Mouse (Mus musculus) retina, postnatal 1 day (tissue): Measurements from ENCODE around the gene Crlf1.
A peak's percentile ranks its signal among the peaks of the same experiment; 100 is the strongest.
"Not testable (repeated sequence)": the region's sequence is repeated elsewhere in the genome, so short reads cannot be mapped to it uniquely, and the experiment has no call there.

ENCODE experiments used
- DNase-seq: peaks from one replicate; pipeline ENCODE4 v3.0.0-alpha.2; 2012

The Crlf1 gene

DNA sequence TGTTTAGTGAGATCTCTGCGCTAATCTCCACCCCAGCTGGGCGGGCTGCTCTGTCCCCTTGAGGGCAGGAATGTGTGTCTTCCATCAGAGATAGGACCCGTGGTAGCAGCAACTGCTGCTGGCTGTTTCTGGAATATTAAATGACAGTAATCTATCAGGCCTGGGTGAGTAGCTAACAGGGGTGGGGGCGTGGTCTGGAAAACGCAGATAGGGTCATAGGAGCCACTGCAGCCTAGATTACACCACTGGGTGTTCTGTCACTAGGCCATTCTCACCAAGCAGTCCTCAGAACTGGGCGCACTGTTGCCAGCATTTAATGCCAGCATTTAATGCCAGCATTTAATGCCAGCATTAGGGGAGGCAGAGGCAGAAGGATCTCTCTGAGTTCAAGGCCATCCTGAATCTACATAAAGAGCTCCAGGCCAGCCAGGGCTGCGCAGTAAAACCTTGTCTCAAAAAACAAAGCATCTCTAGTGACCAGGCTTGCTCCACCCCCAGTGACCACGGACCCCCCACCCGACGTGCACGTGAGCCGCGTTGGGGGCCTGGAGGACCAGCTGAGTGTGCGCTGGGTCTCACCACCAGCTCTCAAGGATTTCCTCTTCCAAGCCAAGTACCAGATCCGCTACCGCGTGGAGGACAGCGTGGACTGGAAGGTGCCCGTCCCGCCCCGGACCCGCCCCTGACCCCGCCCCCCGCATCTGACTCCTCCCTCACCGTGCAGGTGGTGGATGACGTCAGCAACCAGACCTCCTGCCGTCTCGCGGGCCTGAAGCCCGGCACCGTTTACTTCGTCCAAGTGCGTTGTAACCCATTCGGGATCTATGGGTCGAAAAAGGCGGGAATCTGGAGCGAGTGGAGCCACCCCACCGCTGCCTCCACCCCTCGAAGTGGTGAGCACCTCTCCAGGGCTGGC lies 7.7 kb downstream of the Crlf1 start:
- peak; percentile 40 for DNase-seq

- no peak for DNase-seq
These were observed 9.0 kb downstream of the Crlf1 start for GRCm38 (mm10) chr8:70501820-70502529.

DNA sequence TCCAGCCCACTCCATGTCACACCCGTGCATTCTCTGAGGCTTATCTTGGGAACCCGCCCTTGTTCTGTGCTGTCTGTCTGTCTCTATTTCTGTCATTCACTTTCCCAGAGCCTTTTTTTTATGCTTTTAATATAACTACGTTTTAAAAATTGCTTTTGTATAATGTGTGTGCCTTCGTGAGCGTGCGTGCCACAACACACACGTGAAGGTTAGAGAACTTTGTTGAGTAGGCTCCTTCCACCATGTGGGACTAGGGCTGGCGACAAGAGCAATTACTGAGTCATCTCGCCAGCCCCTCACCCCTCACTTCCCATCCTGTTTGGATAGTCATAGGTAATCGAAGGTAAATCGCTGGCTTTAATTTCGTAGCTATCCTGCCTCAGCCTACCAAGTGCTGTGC lies 9.6 kb downstream of the Crlf1 start:
- DNase-seq: no peak

DNA sequence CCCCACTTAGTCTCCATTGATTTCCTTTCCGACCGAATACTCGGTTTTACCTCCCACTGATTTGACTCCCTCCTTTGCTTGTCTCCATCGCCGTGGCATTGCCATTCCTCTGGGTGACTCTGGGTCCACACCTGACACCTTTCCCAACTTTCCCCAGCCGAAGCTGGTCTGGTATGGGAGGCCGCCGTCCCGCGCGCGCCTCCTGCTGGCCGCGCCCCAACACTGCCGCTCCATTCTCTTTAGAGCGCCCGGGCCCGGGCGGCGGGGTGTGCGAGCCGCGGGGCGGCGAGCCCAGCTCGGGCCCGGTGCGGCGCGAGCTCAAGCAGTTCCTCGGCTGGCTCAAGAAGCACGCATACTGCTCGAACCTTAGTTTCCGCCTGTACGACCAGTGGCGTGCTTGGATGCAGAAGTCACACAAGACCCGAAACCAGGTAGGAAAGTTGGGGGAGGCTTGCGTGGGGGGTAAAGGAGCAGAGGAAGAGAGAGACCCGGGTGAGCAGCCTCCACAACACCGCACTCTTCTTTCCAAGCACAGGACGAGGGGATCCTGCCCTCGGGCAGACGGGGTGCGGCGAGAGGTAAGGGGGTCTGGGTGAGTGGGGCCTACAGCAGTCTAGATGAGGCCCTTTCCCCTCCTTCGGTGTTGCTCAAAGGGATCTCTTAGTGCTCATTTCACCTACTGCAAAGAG lies 10.2 kb downstream of the Crlf1 start:
- DNase-seq: peak; percentile 77

GRCm38 (mm10) chr8:70504291-70504716 lies 11.3 kb downstream of the Crlf1 start:
- no peak for DNase-seq

DNA sequence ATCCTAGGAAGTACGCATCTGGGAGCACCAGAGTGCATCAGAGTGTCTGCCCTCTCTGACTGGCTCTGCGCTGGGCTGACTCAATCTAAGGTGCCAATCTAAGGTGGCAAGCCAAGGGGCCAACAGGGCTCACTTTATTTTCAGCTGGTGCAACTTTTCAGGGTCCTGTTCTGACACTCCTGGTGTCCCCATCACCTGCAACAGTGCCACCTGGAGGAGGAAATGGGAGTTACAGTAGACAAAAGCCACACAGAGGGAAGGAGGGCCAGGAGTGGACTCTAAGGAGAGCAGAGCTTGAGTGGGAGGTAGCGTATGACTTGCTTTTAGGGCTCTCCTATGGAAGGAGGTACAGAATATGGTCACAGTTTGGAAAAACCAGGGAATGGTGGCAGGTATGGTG lies 11.9 kb downstream of the Crlf1 start:
- peak; percentile 88 for DNase-seq

DNA sequence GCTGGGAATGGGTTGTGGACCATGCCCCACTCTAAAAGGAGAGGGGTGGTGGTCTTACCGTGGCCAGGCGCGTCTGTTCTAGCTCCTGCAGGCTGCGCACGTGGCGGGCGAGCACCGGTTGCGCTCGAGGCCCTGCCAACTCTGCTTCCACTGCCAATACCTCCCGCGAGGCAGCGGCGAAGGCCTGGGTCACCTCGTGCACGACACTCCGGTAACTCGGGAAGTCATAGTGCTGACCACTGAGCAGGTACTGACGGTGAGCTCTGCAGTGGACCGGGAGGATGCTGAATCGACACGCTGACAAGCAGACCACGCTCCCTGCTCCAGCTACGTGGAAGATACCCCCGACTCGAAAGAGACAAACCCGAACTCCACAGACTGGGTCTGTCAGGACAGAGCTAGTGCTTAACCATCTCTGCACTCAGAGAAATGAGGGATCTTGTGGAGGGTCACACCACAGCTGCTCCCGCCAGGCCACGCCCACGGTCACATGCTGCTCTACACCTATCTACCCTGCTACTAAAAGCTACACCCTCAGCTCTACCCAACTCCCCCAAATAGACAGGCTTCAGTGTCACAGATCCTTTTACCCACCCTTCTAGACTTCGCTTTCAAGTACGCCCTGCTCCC lies 12.9 kb downstream of the Crlf1 start:
- no peak for DNase-seq

GRCm38 (mm10) chr8:70506328-70507026 lies 13.5 kb downstream of the Crlf1 start, which contains the start of gene Rex1bd:
Gene Rex1bd, minus strand, starts transcription at chr8:70506752.
- DNase-seq: peak; percentile 97

DNA sequence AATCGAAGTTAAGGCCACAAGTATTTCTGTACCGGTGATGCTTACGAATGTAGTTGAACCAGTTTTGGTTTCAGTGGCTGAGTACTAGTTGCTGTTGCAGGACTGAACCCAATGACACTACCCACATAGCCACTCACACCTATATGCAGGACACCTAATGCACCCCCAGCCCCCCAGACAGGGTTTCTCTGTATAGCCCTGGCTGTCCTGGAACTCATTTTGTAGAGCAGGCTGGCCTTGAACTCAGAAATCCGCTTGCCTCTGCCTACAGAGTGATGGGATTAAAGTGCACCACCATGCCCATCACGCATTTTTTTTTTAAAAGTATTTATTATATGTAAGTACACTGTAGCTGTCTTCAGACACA lies 14.1 kb downstream of the Crlf1 start:
- no peak for DNase-seq

- DNase-seq: no peak
These were observed 16.5 kb downstream of the Crlf1 start for GRCm38 (mm10) chr8:70509281-70509952.

DNA sequence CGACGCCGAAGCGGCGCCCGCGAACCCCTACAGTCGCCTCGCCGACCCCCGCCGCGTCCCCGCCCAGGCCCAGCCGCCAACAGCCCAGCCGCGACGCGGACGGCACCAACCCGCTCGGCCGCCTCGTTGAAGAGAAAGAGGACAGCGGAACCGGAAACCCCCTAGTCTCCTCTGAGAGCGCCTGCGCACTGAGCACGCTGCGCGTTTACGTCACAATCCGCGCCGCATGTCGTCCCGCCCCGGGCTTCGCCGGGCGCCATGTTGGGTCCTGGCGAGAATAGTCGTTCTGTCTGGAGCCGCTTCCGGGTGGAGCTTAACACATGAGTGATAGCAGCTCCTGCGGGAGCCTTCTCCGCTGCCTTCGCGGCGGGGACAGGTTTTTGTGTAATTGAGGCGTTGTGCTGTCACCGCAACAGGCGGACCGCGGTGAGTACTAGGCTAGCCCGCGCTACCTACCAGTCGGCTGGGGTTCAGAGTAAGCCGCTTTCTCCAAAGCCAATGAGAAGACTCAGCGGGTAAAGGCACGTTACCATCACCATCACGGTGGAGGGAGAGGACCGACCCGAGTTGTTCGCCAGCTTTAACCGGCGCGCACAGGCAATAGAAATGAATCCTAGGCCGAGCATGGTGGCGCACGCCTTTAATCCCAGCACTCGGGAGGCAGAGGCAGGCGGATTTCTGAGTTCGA lies 17.4 kb downstream of the Crlf1 start, which contains the start of gene Uba52:
TSS of gene Uba52 (minus strand) at position 574 of the 688 bp plus-strand sequence.
- peak; percentile 99 for DNase-seq

GRCm38 (mm10) chr8:70511174-70511573 lies 18.2 kb downstream of the Crlf1 start:
- not testable (repeated sequence) for DNase-seq

GRCm38 (mm10) chr8:70511770-70512169 lies 18.8 kb downstream of the Crlf1 start:
- no peak for DNase-seq

DNA sequence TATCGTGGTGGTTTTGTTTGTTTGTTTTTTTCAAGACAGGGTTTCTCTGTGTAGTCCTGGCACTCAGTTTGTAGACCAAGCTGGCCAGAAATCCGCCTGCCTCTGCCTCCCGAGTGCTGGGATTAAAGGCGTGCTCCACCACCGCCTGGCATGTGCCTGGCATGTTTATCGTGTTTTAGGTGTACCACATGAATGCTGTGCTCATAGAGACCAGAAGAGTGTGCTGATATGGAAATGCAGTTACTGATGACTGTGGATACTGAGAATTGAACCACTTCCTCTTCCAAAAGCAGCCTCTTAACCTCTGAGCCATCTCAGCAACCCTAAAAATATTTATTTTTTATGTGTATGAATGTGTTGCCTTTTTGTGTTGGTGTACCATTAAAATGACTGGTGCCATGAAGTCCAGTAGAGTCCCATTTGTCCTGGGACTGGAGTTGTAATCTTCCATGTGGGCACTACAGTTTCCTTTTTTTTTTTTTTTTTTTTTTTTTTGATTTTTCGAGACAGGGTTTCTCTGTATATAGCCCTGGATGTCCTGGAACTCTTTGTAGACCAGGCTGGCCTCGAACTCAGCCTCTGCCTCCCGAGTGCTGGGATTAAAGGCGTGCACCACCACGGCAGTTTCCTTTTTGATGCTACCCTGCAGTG lies 19.4 kb downstream of the Crlf1 start:
- no peak for DNase-seq

DNA sequence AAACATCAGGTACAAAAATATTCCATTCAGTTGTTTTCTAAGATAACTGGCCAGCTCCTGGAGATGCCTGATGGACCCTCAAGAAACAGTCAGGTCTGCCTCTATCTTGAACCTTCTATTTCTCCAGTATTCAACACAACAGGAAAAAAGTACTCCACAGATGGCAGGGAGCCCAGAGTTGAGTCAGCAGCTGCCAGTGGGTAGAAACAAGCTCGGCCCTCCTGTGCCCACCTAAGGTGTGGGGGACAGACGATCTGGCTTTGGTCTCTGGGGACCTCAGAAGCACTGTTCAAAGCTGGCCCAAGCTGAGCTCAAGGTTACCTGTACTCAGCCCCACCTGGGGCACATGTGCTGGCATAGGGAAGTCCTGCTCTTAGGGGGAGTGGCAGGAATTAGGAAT lies 20.5 kb downstream of the Crlf1 start:
- no peak for DNase-seq

DNA sequence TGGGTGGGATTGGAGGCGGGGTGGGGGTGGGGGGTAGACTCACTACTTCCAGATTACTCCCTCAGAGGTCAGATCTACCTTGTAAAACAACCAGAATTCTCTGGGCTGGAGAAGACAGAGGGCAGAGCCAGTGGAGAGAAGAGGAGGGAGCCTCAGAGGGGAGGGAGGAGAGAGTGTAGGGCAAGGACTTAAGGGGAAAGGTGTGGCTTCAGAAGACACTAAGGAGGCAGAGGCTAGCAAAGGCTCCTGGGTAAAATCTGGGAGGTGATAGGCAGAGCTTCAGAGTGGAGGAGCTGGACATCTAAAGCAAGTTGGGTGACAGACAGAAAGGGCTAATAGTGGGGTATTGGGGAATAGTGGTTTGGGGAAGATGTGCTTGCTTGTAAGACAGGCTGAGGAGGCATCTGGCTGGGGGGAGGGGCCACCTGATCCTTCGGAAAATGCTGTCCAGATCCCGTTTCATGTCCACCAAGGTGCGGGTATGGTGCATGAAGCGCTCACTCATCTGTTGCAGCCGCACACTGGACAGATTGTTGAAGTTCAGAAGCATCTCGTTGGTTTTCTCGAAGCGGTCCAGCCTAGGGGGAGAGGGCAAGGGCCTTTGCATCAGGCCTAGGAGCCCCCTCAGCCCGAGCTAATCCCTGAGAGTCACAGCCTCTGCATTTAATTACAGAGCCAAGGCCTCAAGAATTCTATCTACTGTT lies 25.1 kb downstream of the Crlf1 start:
- DNase-seq: no peak

DNA sequence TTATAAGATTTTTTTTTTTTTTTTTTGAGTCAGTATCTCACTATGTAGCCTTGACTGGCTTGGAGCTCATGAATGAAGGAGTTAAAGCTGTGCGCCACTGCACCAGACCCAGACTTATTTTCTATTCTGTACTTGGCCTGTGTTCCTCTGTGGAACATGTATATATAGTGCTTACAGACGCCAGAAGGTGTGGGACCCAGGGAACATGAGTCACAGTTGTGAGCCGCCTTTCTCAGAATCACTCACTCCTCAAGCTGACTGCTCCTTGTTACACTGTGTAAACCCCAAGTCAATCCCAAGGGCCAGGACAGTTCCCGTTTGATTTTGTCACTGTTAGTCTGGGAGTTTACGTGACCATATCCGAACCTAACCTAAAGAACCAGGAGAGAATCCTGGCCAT lies 26.1 kb downstream of the Crlf1 start:
- DNase-seq: no peak

GRCm38 (mm10) chr8:70519606-70520005 lies 26.6 kb downstream of the Crlf1 start:
- no peak for DNase-seq

DNA sequence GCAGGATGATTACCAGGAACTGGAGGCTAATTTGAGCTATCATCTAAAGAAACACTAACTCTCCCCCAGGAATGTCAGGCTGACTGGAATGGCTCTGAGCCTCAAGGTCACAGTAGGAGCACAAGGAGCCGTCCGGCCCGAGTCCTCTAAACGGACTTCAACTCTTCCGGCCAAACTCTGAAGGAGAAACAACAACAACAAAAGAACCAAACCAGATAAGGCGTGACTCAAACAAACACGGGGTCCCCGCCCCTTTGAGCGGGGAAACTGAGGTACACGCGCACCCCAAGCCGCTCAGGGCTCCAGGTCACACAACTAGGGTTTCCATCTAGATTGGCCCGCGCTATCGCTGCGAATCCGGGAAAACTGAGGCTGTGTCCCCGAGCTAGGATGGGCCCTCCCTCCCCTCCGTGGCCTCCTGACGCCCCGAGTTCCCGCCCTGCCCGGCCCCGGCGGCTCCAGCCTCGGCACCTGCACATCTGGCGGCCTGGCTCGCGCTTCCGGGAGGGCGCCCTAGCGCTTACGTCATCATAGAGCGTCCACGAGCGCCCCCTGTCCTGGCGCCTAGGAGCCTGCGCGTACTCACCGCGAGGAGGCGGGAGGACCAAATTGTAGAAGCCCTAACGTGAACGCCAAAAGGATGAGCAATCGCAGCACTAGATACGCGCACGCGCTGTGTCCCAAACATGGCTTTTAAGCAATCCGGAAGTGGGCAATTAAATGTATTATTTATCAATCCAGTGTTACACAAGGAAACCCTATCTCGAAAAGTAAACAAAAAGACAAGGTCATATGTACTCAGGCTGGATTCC lies 29.8 kb downstream of the Crlf1 start:
- peak; percentile 98 for DNase-seq
